Mouse (Mus musculus): ENCODE results near the gene Sf3b5. TPM values are rescaled to one million over a fixed set of nuclear protein-coding genes. Genes with fewer than 3 reads are reported as not detected.

Sf3b5 gene
- polyA plus RNA-seq, 1 experiment = 40.2 TPM

DNA sequence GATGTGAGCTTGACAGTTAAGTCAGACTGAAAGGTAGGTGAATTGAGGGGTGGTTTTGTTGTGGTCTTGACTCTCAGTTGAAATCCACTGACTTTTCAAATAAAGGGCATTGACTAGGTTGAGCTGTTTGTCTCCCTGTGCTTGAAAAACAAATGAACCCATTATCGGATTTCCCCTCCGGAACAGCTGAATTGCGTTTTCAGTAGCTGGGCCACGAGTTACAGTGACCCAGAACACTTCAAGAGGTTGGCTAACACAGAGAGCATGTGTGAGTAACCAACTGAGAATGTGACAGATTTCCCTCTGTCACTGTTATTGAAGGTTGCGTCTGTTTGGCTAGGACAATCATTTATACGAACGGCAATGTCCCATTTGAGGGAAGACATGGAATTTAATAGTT lies 24.1 kb upstream of the Sf3b5 start:
- H3K27ac ChIP-seq (ENCODE audit: insufficient read depth, low read depth, low read length) = no peak overlapping the region
- WGBS = 75% methylated on average over 7 of the region's 7 CpGs
- no peaks in the 10 kb centered on the region for H3K4me1 ChIP-seq (ENCODE audit: control insufficient read depth, insufficient read depth, insufficient read length, low read length)
- no peaks in the 10 kb centered on the region for H3K27me3 ChIP-seq (ENCODE audit: control insufficient read depth, insufficient read depth, low read length)
- no peak for TF ChIP-seq POLR2A (IDR thresholded peaks at IDR 0.05; ENCODE audit: low read depth, low read length)
- no peak for TF ChIP-seq CTCF (IDR thresholded peaks at IDR 0.05; ENCODE audit: extremely low read depth, insufficient read length, insufficient replicate concordance, low read depth, low read length)
- no peak overlapping the region for H3K4me3 ChIP-seq (ENCODE audit: low read depth, low read length)
- H3K36me3 ChIP-seq (ENCODE audit: control insufficient read depth, insufficient read depth, low read length) = no peaks in the 10 kb centered on the region

DNA sequence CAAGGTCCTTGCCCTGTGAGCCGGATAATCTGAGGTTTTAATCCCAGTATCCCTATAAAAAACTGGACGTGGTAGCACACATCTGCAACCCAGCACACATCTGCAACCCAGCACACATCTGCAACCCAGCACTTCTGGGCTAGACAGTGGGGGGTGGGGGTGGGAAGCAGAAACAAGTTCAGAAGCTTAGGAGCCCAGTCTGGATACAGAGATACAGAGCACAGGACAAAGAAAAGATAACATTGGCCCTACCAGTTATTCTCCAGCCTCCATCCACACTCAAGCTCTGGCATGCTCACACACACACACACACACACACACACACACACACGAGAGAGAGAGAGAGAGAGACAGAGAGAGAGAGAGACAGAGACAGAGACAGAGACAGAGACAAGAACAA lies 21.6 kb upstream of the Sf3b5 start:
- Histone ChIP-seq H3K4me1 (ENCODE audit: control insufficient read depth, insufficient read depth, insufficient read length, low read length) (no peaks in the 10 kb centered on the region), H3K4me3 (ENCODE audit: low read depth, low read length) (no peak overlapping the region), H3K27ac (ENCODE audit: insufficient read depth, low read depth, low read length) (no peak overlapping the region), H3K36me3 (ENCODE audit: control insufficient read depth, insufficient read depth, low read length) (no peaks in the 10 kb centered on the region), H3K27me3 (ENCODE audit: control insufficient read depth, insufficient read depth, low read length) (no peaks in the 10 kb centered on the region)
- TF ChIP-seq POLR2A (IDR thresholded peaks at IDR 0.05; ENCODE audit: low read depth, low read length) = no peak
- no peak for TF ChIP-seq CTCF (IDR thresholded peaks at IDR 0.05; ENCODE audit: extremely low read depth, insufficient read length, insufficient replicate concordance, low read depth, low read length)
- 88% methylated on average over 3 of the region's 3 CpGs for WGBS

DNA sequence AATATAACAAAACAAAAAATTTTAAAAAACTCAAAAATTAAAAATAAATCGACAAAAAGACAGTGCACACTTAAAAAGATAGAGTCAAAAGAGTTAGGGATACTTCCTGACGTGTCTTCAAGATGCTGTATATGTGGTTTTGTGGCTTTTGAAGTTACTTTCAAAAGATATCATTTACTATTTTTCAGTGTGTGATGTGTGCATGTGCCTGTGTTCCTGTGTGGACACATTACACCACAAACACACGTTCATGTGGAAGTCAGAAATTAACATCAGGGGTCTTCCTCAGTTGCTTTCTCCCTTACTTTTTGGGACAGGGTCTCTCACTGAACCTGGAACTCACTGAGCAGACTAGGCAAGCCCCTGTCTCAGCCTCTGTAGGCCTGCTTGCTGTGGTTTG lies 20.1 kb upstream of the Sf3b5 start:
- Histone ChIP-seq H3K27ac (ENCODE audit: insufficient read depth, low read depth, low read length) (no peak overlapping the region), H3K4me1 (ENCODE audit: control insufficient read depth, insufficient read depth, insufficient read length, low read length) (no peaks in the 10 kb centered on the region), H3K36me3 (ENCODE audit: control insufficient read depth, insufficient read depth, low read length) (no peaks in the 10 kb centered on the region), H3K27me3 (ENCODE audit: control insufficient read depth, insufficient read depth, low read length) (no peaks in the 10 kb centered on the region), H3K4me3 (ENCODE audit: low read depth, low read length) (no peak overlapping the region)
- TF ChIP-seq CTCF (IDR thresholded peaks at IDR 0.05; ENCODE audit: extremely low read depth, insufficient read length, insufficient replicate concordance, low read depth, low read length) = no peak
- no peak for TF ChIP-seq POLR2A (IDR thresholded peaks at IDR 0.05; ENCODE audit: low read depth, low read length)
- WGBS = 78% methylated on average over 3 of the region's 3 CpGs

DNA sequence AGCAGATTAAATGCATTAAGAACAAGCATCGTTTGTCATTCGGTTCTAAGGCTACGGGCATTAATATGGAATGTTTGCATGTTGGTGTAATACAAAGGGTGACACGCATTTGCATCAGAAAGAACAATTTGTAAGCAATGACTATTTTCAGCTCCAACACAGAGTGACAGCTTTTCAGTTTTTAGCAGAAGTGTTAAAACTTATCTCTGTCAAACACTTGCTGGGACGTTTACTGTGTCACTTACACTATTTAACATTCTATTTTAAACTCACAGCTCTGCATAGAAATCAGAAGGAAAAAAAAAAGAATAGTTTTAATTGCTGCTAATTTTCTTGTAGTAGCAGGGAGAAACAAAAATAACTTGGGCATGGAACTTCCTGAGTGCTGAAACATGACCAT lies 18.7 kb upstream of the Sf3b5 start:
- 86% methylated on average over 5 of the region's 5 CpGs for WGBS
- H3K4me3 ChIP-seq (ENCODE audit: low read depth, low read length) = no peak overlapping the region
- H3K27me3 ChIP-seq (ENCODE audit: control insufficient read depth, insufficient read depth, low read length) = no peaks in the 10 kb centered on the region
- H3K27ac ChIP-seq (ENCODE audit: insufficient read depth, low read depth, low read length) = no peak overlapping the region
- TF ChIP-seq CTCF (IDR thresholded peaks at IDR 0.05; ENCODE audit: extremely low read depth, insufficient read length, insufficient replicate concordance, low read depth, low read length) (no peak), POLR2A (IDR thresholded peaks at IDR 0.05; ENCODE audit: low read depth, low read length) (no peak)
- no peaks in the 10 kb centered on the region for H3K4me1 ChIP-seq (ENCODE audit: control insufficient read depth, insufficient read depth, insufficient read length, low read length)
- H3K36me3 ChIP-seq (ENCODE audit: control insufficient read depth, insufficient read depth, low read length) = no peaks in the 10 kb centered on the region

DNA sequence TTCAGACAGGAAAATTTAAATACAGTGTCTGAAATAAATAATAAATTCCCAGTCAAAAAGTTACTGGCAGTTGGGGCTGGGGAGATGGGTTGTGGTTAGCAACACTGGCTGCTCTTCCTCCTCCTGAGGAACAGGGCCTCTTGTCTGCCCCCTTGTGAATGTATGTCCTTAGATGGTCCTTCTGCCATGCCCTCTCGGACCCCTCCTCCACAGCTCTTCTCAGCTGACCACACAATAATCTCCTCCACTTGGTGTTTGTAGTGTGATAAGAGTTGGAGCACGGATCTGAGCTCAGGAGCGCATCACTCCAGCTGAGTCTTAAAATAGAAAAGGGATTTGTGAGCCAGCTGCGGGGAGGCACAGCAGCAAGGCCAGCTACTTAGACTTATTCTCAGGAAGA lies 18.2 kb upstream of the Sf3b5 start:
- WGBS = 61% methylated on average over 4 of the region's 4 CpGs
- H3K27me3 ChIP-seq (ENCODE audit: control insufficient read depth, insufficient read depth, low read length) = no peaks in the 10 kb centered on the region
- H3K4me1 ChIP-seq (ENCODE audit: control insufficient read depth, insufficient read depth, insufficient read length, low read length) = no peaks in the 10 kb centered on the region
- H3K4me3 ChIP-seq (ENCODE audit: low read depth, low read length) = no peak overlapping the region
- no peak for TF ChIP-seq CTCF (IDR thresholded peaks at IDR 0.05; ENCODE audit: extremely low read depth, insufficient read length, insufficient replicate concordance, low read depth, low read length)
- no peak for TF ChIP-seq POLR2A (IDR thresholded peaks at IDR 0.05; ENCODE audit: low read depth, low read length)
- no peak overlapping the region for H3K27ac ChIP-seq (ENCODE audit: insufficient read depth, low read depth, low read length)
- no peaks in the 10 kb centered on the region for H3K36me3 ChIP-seq (ENCODE audit: control insufficient read depth, insufficient read depth, low read length)

DNA sequence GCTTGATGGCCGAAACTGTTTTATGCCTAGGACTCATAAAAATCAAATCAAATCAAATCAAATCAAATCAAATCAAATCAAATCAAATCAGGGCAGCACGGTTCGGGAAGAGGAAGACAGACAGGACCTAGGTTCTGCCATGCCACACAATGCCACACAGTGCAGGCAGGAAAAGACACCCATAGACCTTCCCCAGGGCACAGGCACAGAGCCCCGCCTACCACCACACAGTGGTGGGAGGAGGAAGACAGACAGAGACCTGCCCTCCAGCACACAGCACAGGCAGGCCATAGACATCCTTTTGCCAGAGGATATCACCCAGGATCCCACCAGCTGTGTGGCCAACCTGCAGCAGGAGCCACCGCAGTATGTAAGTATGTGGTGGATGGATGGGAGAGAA lies 13.2 kb upstream of the Sf3b5 start:
- Histone ChIP-seq H3K27me3 (ENCODE audit: control insufficient read depth, insufficient read depth, low read length) (no peaks in the 10 kb centered on the region), H3K4me3 (ENCODE audit: low read depth, low read length) (no peak overlapping the region), H3K4me1 (ENCODE audit: control insufficient read depth, insufficient read depth, insufficient read length, low read length) (no peaks in the 10 kb centered on the region), H3K36me3 (ENCODE audit: control insufficient read depth, insufficient read depth, low read length) (no peaks in the 10 kb centered on the region), H3K27ac (ENCODE audit: insufficient read depth, low read depth, low read length) (no peak overlapping the region)
- 82% methylated on average over 5 of the region's 5 CpGs for whole genome bisulfite sequencing
- no peak for TF ChIP-seq POLR2A (IDR thresholded peaks at IDR 0.05; ENCODE audit: low read depth, low read length)
- TF ChIP-seq CTCF (IDR thresholded peaks at IDR 0.05; ENCODE audit: extremely low read depth, insufficient read length, insufficient replicate concordance, low read depth, low read length) = no peak

DNA sequence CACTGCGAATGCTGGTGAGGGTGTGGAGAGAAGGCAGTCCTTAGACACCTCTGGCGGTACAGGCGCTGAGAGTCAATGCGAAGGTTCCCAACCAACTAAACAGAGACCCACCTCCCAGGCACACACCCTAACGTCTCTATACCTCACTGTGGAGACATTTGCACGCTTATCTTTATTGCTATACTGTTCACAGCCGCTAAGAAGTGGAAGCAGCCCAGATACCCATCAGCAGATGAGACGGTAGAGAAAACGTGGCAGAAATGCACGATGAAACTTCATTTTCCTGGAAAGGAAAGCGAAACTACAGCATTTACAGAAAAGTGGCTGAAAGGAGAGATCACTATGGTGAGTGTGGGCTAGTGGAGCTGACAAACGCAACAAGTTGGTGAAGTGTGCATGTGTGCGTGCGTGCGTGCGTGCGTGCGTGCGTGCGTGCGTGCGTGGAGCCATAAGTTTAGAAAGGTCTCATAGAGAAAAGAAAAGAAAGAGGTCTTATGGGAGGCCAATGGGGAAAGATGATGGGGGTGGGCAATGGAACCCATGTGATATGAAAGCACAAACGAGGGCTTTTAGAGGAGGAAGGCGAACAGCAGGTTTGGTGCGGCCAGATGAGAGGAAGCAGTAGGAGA lies 11.6 kb upstream of the Sf3b5 start:
- Histone ChIP-seq H3K27me3 (ENCODE audit: control insufficient read depth, insufficient read depth, low read length) (no peaks in the 10 kb centered on the region), H3K27ac (ENCODE audit: insufficient read depth, low read depth, low read length) (no peak overlapping the region), H3K36me3 (ENCODE audit: control insufficient read depth, insufficient read depth, low read length) (no peaks in the 10 kb centered on the region), H3K4me1 (ENCODE audit: control insufficient read depth, insufficient read depth, insufficient read length, low read length) (no peaks in the 10 kb centered on the region), H3K4me3 (ENCODE audit: low read depth, low read length) (no peak overlapping the region; the same call in 1 of the 2 replicates)
- WGBS = 70% methylated on average over 25 of the region's 25 CpGs
- TF ChIP-seq POLR2A (IDR thresholded peaks at IDR 0.05; ENCODE audit: low read depth, low read length) = no peak
- TF ChIP-seq CTCF (IDR thresholded peaks at IDR 0.05; ENCODE audit: extremely low read depth, insufficient read length, insufficient replicate concordance, low read depth, low read length) = no peak

Measured in small intestine, adult 2 months (tissue).